Mouse (Mus musculus) layer of hippocampus, adult 11-12 months (tissue): ENCODE measurements around the gene Ift122.
A peak's percentile ranks its signal among the peaks of the same experiment; 100 is the strongest.

ENCODE experiments used
- DNase-seq: peaks from one replicate; pipeline ENCODE4 v3.0.0; 2022; ENCODE audit warnings: low spot score

Gene Ift122

DNA sequence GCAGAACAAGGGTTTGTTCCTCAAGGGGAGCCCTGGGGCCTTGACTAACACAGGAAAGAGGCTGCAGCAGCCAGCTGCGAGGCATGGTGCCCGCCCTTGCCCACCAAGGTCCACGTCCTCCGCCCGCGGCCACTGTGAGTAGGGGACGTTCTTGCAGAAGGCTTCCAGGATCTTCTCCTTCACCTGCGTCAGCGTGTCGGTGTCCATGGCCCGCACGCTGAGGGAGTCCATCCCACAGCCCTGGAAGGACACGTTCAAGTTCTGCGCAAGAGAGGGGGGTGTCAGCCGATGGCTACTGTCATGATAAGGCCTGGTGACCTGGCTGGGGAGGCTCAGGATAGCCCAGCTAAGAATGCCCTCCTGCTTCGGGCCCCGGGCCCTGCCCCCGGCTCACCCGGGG, 107.1 kb downstream of the Ift122 start:
- no peak for DNase-seq

DNA sequence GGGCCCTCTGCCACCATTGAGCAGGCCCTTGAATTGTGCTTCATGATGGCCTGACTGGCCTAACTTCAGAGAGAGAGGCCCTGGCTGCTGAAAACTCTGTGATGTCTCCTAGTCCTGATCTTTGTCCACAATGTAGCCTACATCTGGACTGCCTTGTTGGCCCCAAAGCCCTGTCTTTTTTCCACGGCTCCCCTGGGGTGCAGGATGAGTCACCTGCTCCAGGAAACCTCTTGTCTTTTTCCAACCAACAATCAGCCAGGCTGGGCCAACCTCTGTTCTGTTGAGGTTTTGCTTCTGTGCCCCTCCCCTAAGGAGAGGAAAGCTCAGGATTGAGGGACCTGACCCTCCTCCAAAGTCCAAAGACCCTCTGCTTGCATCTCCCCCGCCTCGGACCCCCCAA, 108.5 kb downstream of the Ift122 start:
- no peak for DNase-seq

DNA sequence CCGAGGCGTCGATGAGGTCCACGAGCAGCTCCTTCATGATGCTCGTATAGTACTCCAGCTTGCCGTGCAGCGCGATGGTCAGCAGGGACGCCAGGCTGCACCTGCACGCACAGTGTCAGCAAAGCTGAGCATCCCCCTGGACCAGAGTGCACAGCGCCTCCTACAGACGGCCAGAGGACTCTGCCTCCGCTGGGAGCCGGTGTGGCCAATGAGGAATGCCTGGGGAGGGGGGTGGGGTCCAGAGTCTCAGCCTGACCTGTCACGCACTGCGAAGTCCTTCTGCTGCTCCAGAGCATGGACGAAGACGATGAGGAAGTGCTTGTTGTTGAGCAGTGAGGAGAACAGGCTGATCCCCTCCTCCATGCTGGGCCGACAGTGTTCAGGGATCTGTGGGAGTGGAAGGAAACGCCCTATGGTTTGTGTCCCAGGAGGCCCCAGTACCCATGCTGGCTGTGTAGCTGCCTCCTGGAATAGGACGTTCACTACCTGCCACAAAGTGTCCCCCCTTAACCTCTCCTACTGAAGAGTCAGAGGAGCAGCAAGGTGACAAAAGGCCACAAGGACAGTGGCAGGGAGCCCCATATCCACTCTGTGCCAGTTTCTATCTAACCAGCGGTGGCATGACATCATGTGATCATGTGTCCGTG, 109.3 kb downstream of the Ift122 start:
- DNase-seq, result no peak

DNA sequence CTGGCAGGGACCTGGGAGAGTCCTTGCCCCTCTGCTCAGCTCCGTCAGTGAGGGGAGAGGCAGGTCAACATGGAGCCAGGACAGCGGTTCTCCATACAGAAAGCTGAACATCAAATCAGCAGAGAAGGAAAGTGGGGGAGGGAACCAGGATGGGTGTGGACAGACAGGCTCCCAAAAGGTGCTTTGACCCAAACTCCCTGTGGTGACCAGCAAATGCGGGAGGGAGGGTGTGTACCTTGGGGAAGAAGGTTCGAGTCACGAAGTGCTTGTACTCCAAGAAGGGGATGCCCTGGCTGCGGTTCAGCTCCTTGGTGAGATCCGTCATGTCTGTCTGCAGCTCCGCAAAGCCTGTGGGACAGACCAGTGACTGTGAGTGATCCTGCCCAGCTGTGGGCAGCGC, 110.4 kb downstream of the Ift122 start:
- DNase-seq, result no peak

DNA sequence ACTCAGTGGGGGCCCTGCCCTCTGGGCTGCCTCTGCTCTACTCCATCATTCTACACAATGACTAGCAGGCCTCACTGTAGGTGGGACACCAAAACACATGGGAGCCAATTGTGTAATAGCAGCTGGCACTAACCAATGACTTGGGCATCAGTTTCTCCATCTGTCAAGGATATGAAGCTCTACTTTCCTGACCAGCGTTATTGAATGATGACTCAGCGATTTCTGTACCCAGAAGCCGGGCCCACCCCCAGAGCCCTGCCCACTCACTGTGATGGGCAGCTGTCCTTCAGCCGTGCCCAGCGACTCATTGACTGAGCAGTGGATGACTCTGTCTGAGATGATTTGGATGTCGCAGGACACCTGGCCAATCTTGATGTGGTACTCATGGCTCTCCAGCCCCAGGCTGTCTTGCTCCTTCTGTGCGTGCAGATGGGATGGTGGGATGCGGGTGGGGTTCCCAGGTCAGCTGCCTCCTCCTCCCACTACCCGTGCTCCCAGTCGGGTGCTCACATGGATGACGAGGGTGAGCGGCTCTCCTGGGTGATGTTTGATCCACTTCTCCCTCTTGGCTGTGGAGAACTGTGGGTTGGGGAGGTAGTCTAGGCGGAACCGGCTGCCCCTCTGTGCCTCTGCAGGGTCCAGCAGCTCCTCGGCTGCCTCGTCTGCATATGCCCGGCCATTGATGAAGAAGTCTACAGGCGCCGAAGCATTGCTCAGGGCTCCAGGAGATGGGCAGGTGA, 113.1 kb downstream of the Ift122 start:
- DNase-seq, result no peak

DNA sequence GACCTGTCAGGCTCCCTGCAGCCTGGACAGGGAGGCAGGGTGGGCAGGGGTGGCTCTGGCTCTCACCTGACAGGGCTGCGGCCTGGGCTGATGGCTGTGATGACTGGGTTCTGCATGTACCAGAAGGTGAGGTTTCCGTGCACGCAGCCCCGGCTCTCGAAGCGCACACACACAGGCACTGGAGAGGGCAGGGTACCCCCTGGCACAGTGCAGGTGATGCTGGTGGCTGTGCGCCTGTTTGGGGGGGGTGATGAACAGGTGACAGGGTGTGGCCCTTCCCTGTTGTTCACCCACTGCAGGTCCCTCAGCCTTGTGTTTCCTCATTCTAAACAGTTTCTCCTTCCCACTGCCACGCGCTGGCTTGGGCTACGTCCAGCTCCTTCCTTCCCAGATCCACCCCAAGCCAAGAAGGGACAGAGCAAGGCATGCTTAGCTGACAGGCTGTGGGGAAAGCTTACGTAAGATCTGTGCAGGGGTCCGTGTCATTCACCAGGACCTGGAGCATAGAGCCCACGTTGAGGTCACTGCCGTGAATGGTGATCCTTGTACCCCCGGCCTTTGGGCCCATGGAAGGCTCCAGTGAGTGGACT, 114.1 kb downstream of the Ift122 start:
- DNase-seq, result no peak

DNA sequence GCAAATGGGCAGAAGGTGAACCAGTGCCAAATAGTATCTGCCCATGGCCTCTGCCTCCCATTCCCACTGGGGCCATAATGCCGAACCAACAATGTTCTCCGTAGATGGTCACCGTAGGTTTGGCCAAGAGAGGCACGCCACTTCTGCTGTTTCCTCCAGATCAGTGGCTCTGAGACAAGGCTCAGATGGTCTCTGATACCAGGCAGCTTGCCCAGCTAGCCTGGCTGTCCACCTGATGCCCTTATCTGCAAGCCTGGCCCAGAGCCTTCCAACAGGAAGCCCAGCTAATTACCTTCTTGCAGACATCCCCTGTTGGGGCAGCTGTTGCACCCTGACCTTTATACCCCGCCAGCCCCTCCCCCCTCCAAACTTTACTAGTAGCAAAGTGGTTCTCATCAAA, 114.8 kb downstream of the Ift122 start:
- DNase-seq, result no peak

DNA sequence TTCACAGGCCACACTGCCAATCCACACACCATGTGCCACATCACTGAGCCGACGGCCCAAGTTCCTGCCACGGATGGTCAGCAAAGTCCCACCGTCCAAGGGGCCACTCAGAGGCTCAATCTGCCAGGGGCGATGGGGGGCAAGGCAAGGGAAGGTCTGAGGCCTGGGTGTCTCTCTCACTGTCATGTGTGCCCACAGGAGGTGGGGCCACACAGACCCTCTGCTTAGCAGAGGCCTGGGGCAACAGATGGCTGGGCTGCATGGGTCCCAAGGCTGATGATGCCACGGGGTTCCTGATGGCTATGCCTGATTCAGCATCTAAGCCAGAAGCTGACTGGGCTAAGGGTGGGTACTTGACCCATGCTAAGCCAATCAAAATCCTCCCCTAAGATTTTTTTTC, 115.4 kb downstream of the Ift122 start:
- no peak for DNase-seq

DNA sequence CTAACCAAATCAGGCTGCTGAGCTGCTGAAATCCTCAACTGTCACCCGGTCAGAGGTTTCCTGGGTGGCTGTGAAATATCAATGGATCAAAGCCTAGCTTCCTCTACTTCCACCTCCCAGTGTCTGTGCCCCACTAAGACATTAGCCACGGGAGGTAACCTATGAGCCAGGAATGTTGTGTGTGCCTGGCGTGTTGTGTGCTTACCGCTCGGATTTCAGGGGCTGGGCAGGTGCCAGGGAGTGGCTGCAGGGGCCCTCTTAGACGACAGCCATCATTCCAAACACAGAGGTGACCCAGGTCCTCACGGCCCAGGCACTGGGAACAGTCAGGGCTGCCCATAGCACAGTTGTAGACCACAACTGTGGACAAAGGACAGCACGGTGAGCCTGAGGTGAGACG, 115.8 kb downstream of the Ift122 start:
- DNase-seq, result no peak

DNA sequence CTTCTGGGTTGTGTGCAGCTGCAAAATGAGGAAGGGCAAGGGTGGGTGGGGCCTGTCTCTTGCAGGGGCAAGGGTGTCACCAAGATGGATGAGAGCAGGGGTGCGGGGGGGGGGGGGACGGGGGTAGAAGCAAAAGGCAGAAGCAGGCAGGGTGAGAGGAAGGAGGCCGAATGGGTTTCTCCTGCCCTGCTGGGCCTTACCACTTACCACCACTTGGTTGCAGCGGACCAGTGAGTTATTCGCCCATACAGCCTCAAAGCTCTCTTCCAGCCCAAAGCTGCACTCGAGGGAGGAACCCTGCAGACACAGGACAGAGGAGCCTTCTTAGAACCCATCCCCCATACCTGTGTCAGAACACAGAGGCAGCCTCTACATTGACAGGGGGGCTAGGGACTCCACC, 116.7 kb downstream of the Ift122 start:
- no peak for DNase-seq

DNA sequence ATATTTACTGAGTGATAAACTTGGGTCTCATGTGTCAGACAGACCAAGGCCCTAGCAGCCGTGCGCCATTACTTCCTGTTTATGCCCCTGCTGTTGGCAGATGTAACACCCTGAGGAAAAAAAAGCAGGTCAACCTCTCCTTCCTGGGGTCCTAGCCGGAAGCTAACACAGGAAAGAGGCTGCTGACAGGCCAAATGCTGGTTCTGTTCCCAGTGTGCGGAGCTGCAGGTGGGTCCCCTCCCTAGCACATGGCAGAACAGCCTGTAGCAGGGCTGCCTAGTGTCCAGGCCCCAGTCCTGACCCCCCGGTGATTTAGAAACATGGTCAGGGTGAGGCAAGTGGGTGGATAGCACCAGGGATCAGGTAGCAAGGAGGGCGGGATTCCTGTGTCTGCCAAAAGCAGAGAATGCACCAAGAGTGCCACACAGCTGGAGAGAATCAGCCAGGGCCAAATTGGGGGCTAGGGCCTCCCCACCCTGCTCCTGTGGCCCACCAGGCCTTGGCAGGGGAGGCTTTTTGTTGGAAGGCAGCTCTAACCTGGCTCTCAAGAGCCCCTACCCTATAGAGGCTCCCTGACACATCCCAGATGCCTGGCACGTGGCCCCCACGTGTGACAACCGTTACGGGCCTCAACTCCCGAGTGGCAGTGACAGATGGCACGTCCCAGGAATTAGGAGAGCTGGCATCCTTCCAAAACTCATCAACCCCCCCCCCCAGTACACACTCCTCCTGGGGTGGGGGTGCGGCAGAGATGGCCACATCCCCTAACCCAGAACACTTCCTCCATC, 118.2 kb downstream of the Ift122 start:
- DNase-seq, result no peak

DNA sequence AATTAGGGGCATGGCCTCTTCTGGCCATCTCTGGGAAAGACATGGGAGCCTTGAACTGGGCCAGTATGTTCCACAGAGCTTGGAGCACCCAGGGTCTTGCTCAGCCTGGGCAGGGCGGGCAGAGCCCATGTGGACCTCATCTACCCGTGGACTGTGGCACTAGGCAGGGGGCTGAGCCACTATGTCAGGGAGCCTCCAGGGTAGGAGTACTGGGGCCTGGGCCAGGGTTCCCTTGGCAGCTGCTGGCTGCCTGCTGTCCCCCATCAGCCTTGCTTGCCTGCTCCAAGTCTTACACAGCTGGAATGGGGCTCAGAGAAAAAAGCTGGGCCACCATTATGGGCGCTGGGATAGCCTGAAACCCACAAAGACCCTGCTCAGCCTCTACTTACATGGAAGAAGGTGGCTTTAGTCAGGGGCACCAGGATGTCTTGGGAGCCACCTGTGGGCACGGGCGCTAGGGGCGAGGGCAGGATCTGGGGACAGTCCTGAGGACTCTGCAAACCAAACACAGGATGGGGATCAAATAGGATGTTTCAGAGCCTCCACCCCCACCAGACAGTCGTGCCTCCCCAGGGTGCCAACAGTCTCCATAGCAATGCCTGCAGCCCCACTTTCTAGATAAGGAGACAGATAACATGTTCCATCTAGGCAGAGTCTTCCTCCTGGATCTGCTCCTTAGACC, 119.0 kb downstream of the Ift122 start:
- DNase-seq, result no peak

DNA sequence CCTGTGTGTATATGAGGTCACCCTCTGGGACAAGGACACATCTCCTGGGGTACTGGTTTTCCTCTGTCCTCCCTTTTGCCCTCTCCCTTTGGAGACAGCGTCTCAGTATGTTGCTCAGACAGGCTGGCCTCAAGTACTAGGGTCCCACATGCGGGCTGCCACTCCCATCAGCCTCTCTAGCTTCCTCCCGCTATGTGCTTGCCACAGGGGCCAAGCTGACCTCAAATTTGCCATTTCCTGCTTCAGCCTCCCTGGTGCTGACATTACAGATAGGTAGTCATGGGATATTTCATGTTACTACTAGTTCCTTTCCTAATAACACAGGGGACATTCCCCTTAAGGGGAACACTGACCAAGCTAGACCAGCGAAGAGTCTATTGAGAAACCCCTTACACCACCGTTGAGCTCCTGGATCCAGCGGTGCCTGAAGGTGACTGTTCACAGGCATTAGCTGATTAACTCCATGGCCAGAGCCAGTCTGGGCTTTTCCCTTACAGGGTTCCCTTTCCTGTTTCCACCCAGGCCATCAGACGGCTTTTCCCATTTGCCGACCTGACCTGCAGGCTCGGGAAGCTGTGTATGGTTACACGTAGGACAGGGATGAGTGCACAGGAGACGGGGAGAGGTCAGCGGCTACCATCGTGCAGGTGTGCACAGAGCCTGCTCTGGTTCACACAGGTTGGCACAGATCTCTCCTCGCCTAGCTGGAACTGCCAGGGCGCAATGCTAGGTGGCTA, 120.0 kb downstream of the Ift122 start:
- DNase-seq, result no peak

DNA sequence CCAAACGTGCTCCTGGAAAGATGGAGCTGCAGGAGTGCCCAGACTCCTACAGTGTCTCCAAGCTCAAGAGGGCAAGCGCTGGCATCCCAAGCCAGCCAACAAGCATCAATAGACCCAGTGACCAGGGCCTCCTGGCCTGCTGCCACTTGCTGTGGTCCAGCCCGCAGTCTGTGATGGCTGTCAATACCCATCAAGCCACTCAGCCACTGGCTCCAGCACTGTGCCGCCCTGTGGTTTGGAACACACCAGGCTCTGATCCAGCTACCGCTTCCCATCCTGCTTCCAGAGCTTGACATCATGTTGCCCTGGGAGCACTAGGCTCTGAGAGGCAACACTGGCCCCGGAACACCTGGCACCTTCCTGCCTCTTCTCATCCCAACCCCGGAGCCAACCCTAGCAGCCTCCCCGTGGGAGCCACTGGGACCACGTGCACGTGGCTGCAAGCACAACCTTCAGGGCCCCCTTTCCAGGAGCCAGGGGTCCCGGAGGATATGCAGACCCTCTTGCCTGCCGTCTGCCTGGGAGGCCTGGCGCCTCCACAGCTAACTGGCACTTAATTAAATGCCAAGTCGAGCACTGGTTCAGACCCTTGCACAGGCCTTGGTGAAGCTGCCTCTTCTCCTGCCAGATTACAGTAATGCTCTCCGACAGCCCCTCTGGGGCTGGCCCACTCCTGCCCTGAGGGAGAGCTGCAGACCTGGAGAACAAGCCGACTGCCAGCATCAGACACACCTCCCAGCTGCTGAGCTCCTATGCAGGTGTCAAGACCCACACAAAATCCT, 120.8 kb downstream of the Ift122 start:
- peak; percentile 71 for DNase-seq

DNA sequence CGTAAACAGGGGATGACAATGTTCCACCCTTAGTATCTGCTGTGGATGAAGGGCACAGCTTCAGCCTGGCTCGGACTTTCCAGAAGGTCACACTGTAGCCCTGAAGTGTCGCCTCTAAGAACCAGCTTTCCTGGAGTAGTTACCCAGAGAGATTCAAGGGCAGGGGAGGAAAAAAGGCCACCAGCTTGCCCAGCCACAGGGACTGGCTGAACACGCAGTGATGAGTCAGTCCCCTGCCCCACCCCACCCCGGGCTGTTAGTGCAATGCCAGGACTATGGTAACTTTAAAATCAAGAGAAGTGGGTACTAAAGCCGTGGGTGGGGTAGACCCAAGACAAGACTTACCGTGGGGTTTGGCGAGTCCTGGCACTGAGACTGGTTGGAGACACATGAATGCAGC, 122.3 kb downstream of the Ift122 start:
- no peak for DNase-seq
